Mouse (Mus musculus): ENCODE data around the gene Gli1. TPM values are rescaled to one million over a fixed set of nuclear protein-coding genes. Genes with fewer than 3 reads are reported as not detected.
A peak's percentile ranks its signal among the peaks of the same experiment; 100 is the strongest.

The Gli1 gene
- polyA plus RNA-seq, 1 experiment from 2014 or later, result 1.2 TPM

DNA sequence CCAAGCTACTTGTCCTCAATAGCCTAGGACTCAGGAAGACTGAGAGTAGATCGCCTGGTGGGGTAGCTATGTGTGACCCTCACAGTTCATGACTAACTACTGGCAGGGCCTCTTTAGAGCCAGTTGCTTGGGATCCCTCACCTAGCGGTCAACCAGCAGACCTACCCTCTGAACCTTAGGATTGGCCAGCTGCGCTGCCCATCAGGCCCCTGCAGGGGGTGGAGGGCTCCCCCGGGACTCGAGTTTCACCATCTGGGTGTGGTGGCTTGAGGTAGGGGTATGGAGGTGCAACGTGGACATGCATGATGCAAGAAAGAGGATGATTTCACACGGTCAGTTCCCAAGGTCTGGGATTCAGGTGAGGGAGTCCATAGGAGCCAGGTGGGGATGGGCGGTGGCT lies 9.9 kb upstream of the Gli1 start:
- Histone ChIP-seq H3K9me3 (ENCODE audit: control insufficient read depth, low read length) (no peaks in the 10 kb centered on the region), H3K36me3 (ENCODE audit: control insufficient read depth, insufficient read depth, low read length) (no peaks in the 10 kb centered on the region), H3K4me3 (replicated peaks; ENCODE audit: low read depth, low read length) (no peak overlapping the region), H3K27ac (replicated peaks; ENCODE audit: low read depth, low read length) (no peak overlapping the region), H3K4me1 (ENCODE audit: control insufficient read depth, insufficient read depth, low read length) (0 out of 2 replicates have a peak, but pooled peaks cover 6% of the 10 kb centered on the region), H3K9ac (replicated peaks; ENCODE audit: low read length) (no peak overlapping the region), H3K27me3 (ENCODE audit: control insufficient read depth, insufficient read depth, low read length) (no peaks in the 10 kb centered on the region), H3K4me2 (ENCODE audit: low read length) (no peak overlapping the region)
- no peak for ATAC-seq (ENCODE audit: low FRiP score, low TSS enrichment)
- WGBS, result 77% methylated on average over 8 of the region's 8 CpGs
- no peak for DNase-seq

DNA sequence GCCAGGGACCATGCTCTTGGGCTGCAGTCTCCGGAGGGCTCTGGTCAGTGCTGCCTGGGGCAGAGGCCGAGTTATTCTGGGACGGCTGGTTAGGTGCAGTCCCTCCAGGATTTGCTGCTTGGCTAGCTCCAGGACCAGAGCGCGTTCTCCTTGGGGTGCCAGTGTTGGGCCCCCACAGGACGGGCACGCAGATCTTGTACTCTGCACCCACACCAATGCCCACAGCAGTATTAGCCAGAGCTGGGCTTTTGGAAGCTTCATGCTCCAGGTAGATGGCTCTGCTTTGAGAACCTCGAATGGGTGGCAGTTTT lies 9.5 kb upstream of the Gli1 start:
- no peaks in the 10 kb centered on the region for H3K9me3 ChIP-seq (ENCODE audit: control insufficient read depth, low read length)
- no peak overlapping the region for H3K4me3 ChIP-seq (replicated peaks; ENCODE audit: low read depth, low read length)
- no peak overlapping the region for H3K27ac ChIP-seq (replicated peaks; ENCODE audit: low read depth, low read length)
- ATAC-seq (ENCODE audit: low FRiP score, low TSS enrichment) (no peak), DNase-seq (no peak)
- no peaks in the 10 kb centered on the region for H3K36me3 ChIP-seq (ENCODE audit: control insufficient read depth, insufficient read depth, low read length)
- H3K9ac ChIP-seq (replicated peaks; ENCODE audit: low read length), result no peak overlapping the region
- 0 out of 2 replicates have a peak overlapping the region, but pooled peaks have one; percentile 45 for H3K4me2 ChIP-seq (ENCODE audit: low read length)
- 86% methylated on average over 8 of the region's 8 CpGs for whole genome bisulfite sequencing
- H3K27me3 ChIP-seq (ENCODE audit: control insufficient read depth, insufficient read depth, low read length), result no peaks in the 10 kb centered on the region
- H3K4me1 ChIP-seq (ENCODE audit: control insufficient read depth, insufficient read depth, low read length), result 0 out of 2 replicates have a peak, but pooled peaks cover 6% of the 10 kb centered on the region

DNA sequence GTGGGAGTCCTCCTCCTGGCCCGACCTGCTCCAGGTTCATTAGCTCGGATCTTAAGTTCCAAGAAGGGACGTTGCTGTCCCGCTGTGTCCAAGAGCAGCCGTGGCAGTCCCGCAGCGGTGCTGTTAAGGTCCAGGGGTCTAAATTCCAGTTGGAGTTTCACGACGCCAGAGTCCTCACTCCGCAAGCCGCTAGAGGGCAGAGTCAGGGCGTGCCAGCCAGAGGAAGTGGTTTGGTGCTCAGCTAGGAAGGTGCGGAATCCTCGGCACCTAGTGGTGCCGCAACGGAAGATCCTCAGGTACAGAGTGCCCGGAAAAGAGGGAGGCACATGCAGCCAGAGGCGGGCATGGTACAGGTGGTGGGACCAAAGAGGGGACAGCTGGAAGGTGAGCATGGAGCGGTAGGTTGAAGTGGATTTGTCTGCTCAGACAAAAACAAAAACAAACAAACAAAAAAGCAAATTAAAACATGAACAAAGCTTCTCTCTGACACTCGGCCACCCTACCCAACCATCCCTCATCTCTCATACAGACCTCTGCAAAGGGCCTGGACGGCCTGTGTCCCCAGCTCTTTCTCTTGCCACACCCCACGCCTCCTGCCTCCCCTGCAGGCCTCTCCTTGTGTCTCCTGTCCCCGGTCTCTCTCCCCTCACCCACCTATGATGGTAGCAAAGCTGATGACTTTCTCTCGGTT lies 9.0 kb upstream of the Gli1 start:
- Histone ChIP-seq H3K4me3 (replicated peaks; ENCODE audit: low read depth, low read length) (no peak overlapping the region), H3K9ac (replicated peaks; ENCODE audit: low read length) (no peak overlapping the region), H3K4me2 (ENCODE audit: low read length) (peak overlapping the region; percentile 45), H3K9me3 (ENCODE audit: control insufficient read depth, low read length) (no peaks in the 10 kb centered on the region), H3K27ac (replicated peaks; ENCODE audit: low read depth, low read length) (no peak overlapping the region), H3K27me3 (ENCODE audit: control insufficient read depth, insufficient read depth, low read length) (no peaks in the 10 kb centered on the region), H3K36me3 (ENCODE audit: control insufficient read depth, insufficient read depth, low read length) (no peaks in the 10 kb centered on the region), H3K4me1 (ENCODE audit: control insufficient read depth, insufficient read depth, low read length) (0 out of 2 replicates have a peak, but pooled peaks cover 6% of the 10 kb centered on the region)
- WGBS, result 11% methylated on average over 24 of the region's 24 CpGs
- DNase-seq (peak; percentile 85), ATAC-seq (ENCODE audit: low FRiP score, low TSS enrichment) (peak; percentile 58)

DNA sequence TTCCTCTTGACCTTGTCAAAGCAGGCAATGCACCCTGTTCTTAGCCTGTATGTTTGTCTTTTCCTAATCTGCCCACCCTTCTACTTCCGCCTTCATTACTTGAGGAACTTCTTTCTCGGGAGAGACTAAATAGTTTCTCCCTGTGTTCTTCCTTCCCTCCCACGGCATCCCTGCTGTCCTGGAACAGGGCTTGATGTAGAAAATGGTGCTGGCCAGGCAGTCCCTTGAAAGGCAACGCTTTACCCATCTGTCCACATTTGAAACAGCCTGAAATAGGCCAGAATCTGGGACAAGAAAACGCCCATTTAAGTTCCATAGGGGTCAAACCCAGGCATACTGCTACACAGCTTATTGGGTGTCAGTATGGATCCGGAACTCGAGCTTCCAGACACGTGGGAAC lies 8.0 kb upstream of the Gli1 start:
- H3K27me3 ChIP-seq (ENCODE audit: control insufficient read depth, insufficient read depth, low read length), result no peaks in the 10 kb centered on the region
- DNase-seq, result no peak
- no peak for ATAC-seq (ENCODE audit: low FRiP score, low TSS enrichment)
- no peak overlapping the region for H3K9ac ChIP-seq (replicated peaks; ENCODE audit: low read length)
- no peak overlapping the region for H3K4me3 ChIP-seq (replicated peaks; ENCODE audit: low read depth, low read length)
- H3K27ac ChIP-seq (replicated peaks; ENCODE audit: low read depth, low read length), result no peak overlapping the region
- H3K9me3 ChIP-seq (ENCODE audit: control insufficient read depth, low read length), result no peaks in the 10 kb centered on the region
- 78% methylated on average over 8 of the region's 8 CpGs for WGBS
- H3K4me1 ChIP-seq (ENCODE audit: control insufficient read depth, insufficient read depth, low read length), result 0 out of 2 replicates have a peak, but pooled peaks cover 6% of the 10 kb centered on the region
- no peaks in the 10 kb centered on the region for H3K36me3 ChIP-seq (ENCODE audit: control insufficient read depth, insufficient read depth, low read length)
- no peak overlapping the region for H3K4me2 ChIP-seq (ENCODE audit: low read length)

DNA sequence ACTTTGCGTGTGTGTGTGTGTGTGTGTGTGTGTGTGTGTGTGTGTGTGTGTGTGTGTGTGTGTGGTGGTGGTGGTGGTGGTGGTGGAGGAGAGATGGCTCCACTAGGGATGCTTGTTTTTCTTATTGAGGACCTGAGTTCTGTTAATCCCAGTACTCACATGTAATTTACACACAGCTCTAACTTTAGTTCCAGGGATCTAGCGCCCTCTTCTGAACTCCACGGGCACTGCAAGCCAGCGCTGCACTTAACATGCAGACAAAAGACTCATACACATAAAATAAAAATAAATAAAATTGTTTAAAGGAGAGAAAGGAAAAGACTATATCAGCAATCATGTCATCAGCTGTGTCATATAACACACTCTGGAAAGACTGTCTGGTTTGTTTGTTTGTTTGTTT lies 7.2 kb upstream of the Gli1 start:
- no peak for ATAC-seq (ENCODE audit: low FRiP score, low TSS enrichment)
- 75% methylated on average over 4 of the region's 4 CpGs for WGBS
- no peaks in the 10 kb centered on the region for H3K36me3 ChIP-seq (ENCODE audit: control insufficient read depth, insufficient read depth, low read length)

DNA sequence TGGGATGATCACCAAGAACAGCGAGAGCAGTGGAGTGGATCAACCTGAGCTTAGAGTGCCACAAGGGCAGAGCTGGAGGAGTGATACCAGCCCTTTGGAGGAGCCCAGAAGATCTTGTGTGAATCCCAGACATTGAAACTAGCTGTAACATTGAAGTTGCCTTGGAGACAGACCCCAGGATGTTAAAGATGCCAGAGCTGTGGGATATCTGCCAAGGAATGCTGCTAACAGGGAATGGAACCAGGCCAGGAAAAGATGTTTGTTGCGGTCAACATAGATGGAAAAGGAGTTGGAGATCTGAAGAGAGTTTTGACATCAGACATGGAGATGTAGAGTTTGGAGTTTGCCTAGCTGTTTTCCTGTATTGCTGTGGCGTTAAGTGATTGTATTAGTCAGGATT lies 4.4 kb upstream of the Gli1 start:
- H3K36me3 ChIP-seq (ENCODE audit: control insufficient read depth, insufficient read depth, low read length), result no peaks in the 10 kb centered on the region
- H3K9ac ChIP-seq (replicated peaks; ENCODE audit: low read length), result no peak overlapping the region
- H3K4me1 ChIP-seq (ENCODE audit: control insufficient read depth, insufficient read depth, low read length), result 0 out of 2 replicates have a peak, but pooled peaks cover 9% of the 10 kb centered on the region
- ATAC-seq (ENCODE audit: low FRiP score, low TSS enrichment) (no peak), DNase-seq (no peak)
- H3K4me3 ChIP-seq (replicated peaks; ENCODE audit: low read depth, low read length), result no peak overlapping the region
- no peak overlapping the region for H3K4me2 ChIP-seq (ENCODE audit: low read length)
- H3K9me3 ChIP-seq (ENCODE audit: control insufficient read depth, low read length), result no peaks in the 10 kb centered on the region
- H3K27ac ChIP-seq (replicated peaks; ENCODE audit: low read depth, low read length), result no peak overlapping the region
- WGBS, result 92% methylated on average over 3 of the region's 3 CpGs
- H3K27me3 ChIP-seq (ENCODE audit: control insufficient read depth, insufficient read depth, low read length), result peaks cover 14% of the 10 kb centered on the region; the same call in 1 of the 2 replicates

More for the DNA sequence above, 7.2 kb upstream of the Gli1 start:
- Histone ChIP-seq H3K27ac (replicated peaks; ENCODE audit: low read depth, low read length) (no peak overlapping the region), H3K4me1 (ENCODE audit: control insufficient read depth, insufficient read depth, low read length) (0 out of 2 replicates have a peak, but pooled peaks cover 6% of the 10 kb centered on the region), H3K9ac (replicated peaks; ENCODE audit: low read length) (no peak overlapping the region), H3K4me3 (replicated peaks; ENCODE audit: low read depth, low read length) (no peak overlapping the region), H3K9me3 (ENCODE audit: control insufficient read depth, low read length) (no peaks in the 10 kb centered on the region), H3K27me3 (ENCODE audit: control insufficient read depth, insufficient read depth, low read length) (no peaks in the 10 kb centered on the region), H3K4me2 (ENCODE audit: low read length) (no peak overlapping the region)
- no peak for DNase-seq

DNA sequence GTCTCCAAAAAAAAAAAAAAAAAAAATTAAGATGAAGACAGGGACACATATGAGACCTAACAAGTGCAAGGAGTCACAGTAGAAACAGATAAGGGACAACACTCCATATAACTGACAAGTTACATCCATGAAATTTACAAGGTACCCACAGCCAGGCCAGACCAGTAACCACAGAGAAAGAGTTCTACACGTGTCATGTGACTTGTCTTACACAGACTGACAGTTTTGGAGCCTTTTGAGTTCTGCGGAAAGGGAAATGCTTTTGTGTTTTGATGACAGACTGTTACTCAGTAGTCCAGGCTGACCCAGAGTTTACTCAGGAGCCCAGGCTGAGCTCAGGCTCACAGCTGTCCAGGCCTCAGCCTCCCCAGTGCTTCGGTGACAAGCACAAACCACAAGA lies 1.3 kb upstream of the Gli1 start:
- peaks cover 21% of the 10 kb centered on the region; the same call in 1 of the 2 replicates for H3K4me1 ChIP-seq (ENCODE audit: control insufficient read depth, insufficient read depth, low read length)
- H3K9ac ChIP-seq (replicated peaks; ENCODE audit: low read length), result no peak overlapping the region
- H3K4me3 ChIP-seq (replicated peaks; ENCODE audit: low read depth, low read length), result no peak overlapping the region
- no peaks in the 10 kb centered on the region for H3K36me3 ChIP-seq (ENCODE audit: control insufficient read depth, insufficient read depth, low read length)
- H3K27me3 ChIP-seq (ENCODE audit: control insufficient read depth, insufficient read depth, low read length), result peaks cover 33% of the 10 kb centered on the region
- no peaks in the 10 kb centered on the region for H3K9me3 ChIP-seq (ENCODE audit: control insufficient read depth, low read length)
- no peak overlapping the region for H3K27ac ChIP-seq (replicated peaks; ENCODE audit: low read depth, low read length)
- 71% methylated on average over 3 of the region's 3 CpGs for WGBS
- DNase-seq (no peak), ATAC-seq (ENCODE audit: low FRiP score, low TSS enrichment) (no peak)
- no peak overlapping the region for H3K4me2 ChIP-seq (ENCODE audit: low read length)

DNA sequence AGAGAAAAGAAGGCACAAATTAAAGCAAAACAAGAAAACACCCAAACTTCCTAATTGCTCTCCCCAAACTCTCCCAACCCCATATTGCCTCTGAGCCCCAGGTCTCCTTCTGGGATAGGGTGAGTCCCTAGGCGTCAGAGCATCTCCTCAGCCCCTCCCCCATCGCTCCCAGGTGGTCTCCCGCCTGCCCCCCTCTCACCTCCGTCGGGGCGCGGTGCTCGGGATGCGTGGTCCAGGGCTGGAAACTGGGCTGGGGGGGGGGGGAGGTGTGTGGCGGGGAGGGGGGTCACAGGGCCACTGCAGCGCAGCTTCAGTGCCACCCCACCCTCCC lies 449 bp downstream of the Gli1 start:
- Histone ChIP-seq H3K4me3 (replicated peaks; ENCODE audit: low read depth, low read length) (peak overlapping the region; percentile 28), H3K4me1 (ENCODE audit: control insufficient read depth, insufficient read depth, low read length) (peaks cover 21% of the 10 kb centered on the region; the same call in 1 of the 2 replicates), H3K9me3 (ENCODE audit: control insufficient read depth, low read length) (no peaks in the 10 kb centered on the region), H3K27me3 (ENCODE audit: control insufficient read depth, insufficient read depth, low read length) (peaks cover 33% of the 10 kb centered on the region), H3K27ac (replicated peaks; ENCODE audit: low read depth, low read length) (no peak overlapping the region), H3K36me3 (ENCODE audit: control insufficient read depth, insufficient read depth, low read length) (no peaks in the 10 kb centered on the region), H3K4me2 (ENCODE audit: low read length) (peak overlapping the region; percentile 56), H3K9ac (replicated peaks; ENCODE audit: low read length) (no peak overlapping the region)
- ATAC-seq (ENCODE audit: low FRiP score, low TSS enrichment), result no peak
- 1% methylated on average over 9 of the region's 11 CpGs for WGBS
- DNase-seq, result no peak

DNA sequence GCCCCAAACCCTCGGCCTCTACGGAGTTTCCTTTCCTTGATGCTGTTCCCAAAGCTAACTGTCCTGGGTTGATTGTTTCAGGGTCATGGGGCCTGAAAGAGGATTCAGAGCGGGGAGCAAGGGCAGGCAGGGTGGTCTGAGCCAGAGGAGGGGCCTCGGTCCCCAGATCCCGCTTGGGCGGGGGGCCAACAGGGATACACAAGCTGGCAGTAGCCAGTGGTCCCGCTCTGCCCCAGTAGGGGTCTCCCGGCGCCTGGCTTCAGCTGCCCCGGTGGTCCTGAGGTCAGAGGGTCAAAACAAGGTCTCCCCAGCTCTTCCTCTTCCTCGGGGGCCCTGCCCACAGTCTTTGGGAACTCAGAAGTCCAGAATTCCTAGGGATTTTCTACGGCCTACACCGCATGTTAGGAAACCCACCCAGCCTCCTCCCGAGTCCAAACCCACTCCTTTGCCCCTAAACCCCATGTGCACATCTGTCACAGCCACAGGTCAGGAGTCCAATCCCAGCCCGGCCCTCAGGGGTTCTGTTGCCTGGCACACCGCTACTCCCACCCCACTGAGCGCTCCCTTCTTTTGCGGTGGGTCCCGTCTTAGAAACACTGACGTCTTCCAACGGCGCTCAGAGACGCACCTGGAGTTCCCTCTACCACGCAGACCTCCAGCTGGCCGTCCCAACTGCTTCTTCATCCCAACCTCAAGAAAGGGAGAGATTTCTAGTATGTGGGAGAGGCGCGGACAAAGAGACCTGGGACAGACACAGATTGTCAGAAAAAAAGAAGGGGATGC lies 1.0 kb downstream of the Gli1 start:
- Histone ChIP-seq H3K4me1 (ENCODE audit: control insufficient read depth, insufficient read depth, low read length) (peaks cover 21% of the 10 kb centered on the region; the same call in 1 of the 2 replicates), H3K27ac (replicated peaks; ENCODE audit: low read depth, low read length) (no peak overlapping the region), H3K4me2 (ENCODE audit: low read length) (peak overlapping the region; percentile 56), H3K36me3 (ENCODE audit: control insufficient read depth, insufficient read depth, low read length) (no peaks in the 10 kb centered on the region), H3K9ac (replicated peaks; ENCODE audit: low read length) (no peak overlapping the region), H3K4me3 (replicated peaks; ENCODE audit: low read depth, low read length) (peak overlapping the region; percentile 28), H3K9me3 (ENCODE audit: control insufficient read depth, low read length) (no peaks in the 10 kb centered on the region), H3K27me3 (ENCODE audit: control insufficient read depth, insufficient read depth, low read length) (peaks cover 33% of the 10 kb centered on the region)
- WGBS, result 2% methylated on average over 27 of the region's 27 CpGs
- DNase-seq (peak; percentile 57), ATAC-seq (ENCODE audit: low FRiP score, low TSS enrichment) (no peak)
